Mouse (Mus musculus) embryonic facial prominence, embryonic 14.5 days (tissue): ENCODE measurements around the gene Tecpr1. TPM values are rescaled to one million over a fixed set of nuclear protein-coding genes. Genes with fewer than 3 reads are reported as not detected.
A peak's percentile ranks its signal among the peaks of the same experiment; 100 is the strongest.

Experiments
- ATAC-seq: fragments of 200-750 bp; cut with Nextera tagmentation; 2 replicates; pipeline ENCODE4 v1.8.0; 2017; ENCODE audit warnings: low read depth, moderate number of reproducible peaks, moderate TSS enrichment
- DNase-seq: peaks from one replicate; pipeline ENCODE4 v3.0.0-alpha.2; 2015; ENCODE audit warnings: low spot score
- H3K27ac ChIP-seq: fragments of 300-500 bp; sonication (generic); replicated peaks from 2 replicates; pipeline ENCODE4 v1.5.1; 2014; ENCODE audit warnings: low read depth, mild to moderate bottlenecking, low read length, moderate library complexity
- H3K27me3 ChIP-seq: fragments of 300-500 bp; sonication (generic); replicated peaks from 2 replicates; pipeline ENCODE4 v1.6.1; 2014; ENCODE audit warnings: low read length; ENCODE audit not compliant: control insufficient read depth, insufficient read depth
- H3K36me3 ChIP-seq: fragments of 300-500 bp; sonication (generic); 2 replicates; pipeline ENCODE4 v1.6.1; 2014; ENCODE audit warnings: low read length, mixed read lengths; ENCODE audit not compliant: control insufficient read depth, insufficient read depth
- H3K4me1 ChIP-seq: fragments of 300-500 bp; sonication (generic); 2 replicates; pipeline ENCODE4 v1.6.1; 2014; ENCODE audit warnings: antibody characterized with exemption, low read length; ENCODE audit not compliant: control insufficient read depth, insufficient read depth
- H3K4me2 ChIP-seq: fragments of 300-500 bp; sonication (generic); 2 replicates; pipeline ENCODE4 v1.6.1; 2014; ENCODE audit warnings: low read depth, mild to moderate bottlenecking, low read length, moderate library complexity, mixed read lengths
- H3K4me3 ChIP-seq: fragments of 300-500 bp; sonication (generic); 2 replicates; pipeline ENCODE4 v1.5.1; 2014; ENCODE audit warnings: low read depth, mild to moderate bottlenecking, low read length
- H3K9ac ChIP-seq: fragments of 300-500 bp; sonication (generic); 2 replicates; pipeline ENCODE4 v1.6.1; 2014; ENCODE audit warnings: low read depth, mild to moderate bottlenecking, low read length, moderate library complexity, mixed read lengths
- H3K9me3 ChIP-seq: fragments of 300-500 bp; sonication (generic); 2 replicates; pipeline ENCODE4 v1.6.1; 2016; ENCODE audit warnings: low read length; ENCODE audit not compliant: control insufficient read depth
- WGBS: fragments of 180-500 bp; shearing (Covaris S2); extraction: QIAGEN DNeasy Blood & Tissue Kit; methylation state at CpG from one replicate; pipeline ENCODE4 v1.1.7; 2014; 5-methylcytosine and 5-hydroxymethylcytosine counted together
- polyA plus RNA-seq: library from polyadenylated mRNA; unstranded; fragments of >200 nt; fragmentation: Nextera tagmentation; extraction: Ambion mirVana; gene quantifications from 2 replicates; pipeline ENCODE4 v1.2.1, GENCODE M21; 2014

The Tecpr1 gene
- 19.3 and 20.6 TPM in 2 replicates for polyA plus RNA-seq

- under 1% methylated on average over 26 of the region's 37 CpGs for WGBS
- peak; percentile 98 for ATAC-seq
Observed at GRCm38 (mm10) chr5:144223503-144223862, at the start of gene Tecpr1. Tecpr1 (minus strand) TSS chr5:144223615.

DNA sequence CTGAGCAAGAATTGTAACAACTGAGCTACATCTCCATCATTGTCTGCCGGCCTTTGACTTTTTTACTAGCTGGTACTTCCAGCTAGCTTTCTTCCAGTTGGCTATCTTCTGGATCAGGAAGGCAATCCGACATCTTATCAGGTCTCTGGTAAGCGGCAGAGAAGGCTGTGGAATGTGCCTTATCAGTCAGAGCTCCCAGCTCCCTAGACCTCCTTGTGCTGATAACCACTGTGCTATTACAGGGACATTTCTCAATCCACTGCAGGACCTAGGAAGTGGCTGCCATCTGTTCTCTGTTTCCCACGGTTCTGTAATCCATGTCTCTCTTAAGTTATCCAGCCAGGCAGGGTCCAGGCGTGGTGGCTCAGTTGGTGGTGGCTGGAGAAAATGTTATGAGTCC, 48.4 kb upstream of the Tecpr1 start:
- no peaks in the 10 kb centered on the region for H3K9me3 ChIP-seq
- H3K36me3 ChIP-seq, result peaks cover 12% of the 10 kb centered on the region; the same call in 1 of the 2 replicates
- no peak overlapping the region for H3K4me2 ChIP-seq
- ATAC-seq (no peak), DNase-seq (no peak)
- no peaks in the 10 kb centered on the region for H3K4me1 ChIP-seq
- WGBS, result 60% methylated on average over 5 of the region's 5 CpGs
- no peak overlapping the region for H3K9ac ChIP-seq
- no peak overlapping the region for H3K4me3 ChIP-seq
- no peak overlapping the region for H3K27ac ChIP-seq
- no peaks in the 10 kb centered on the region for H3K27me3 ChIP-seq

More at GRCm38 (mm10) chr5:144223503-144223862, at the start of gene Tecpr1:
- Histone ChIP-seq H3K4me2 (peak within 1 kb of the TSS; percentile 89), H3K4me3 (peak within 1 kb of the TSS; percentile 67), H3K36me3 (no peaks in the 10 kb centered on the region), H3K27ac (peak within 1 kb of the TSS; percentile 76), H3K27me3 (no peaks in the 10 kb centered on the region), H3K4me1 (peaks cover 9% of the 10 kb centered on the region), H3K9me3 (no peaks in the 10 kb centered on the region), H3K9ac (peak within 1 kb of the TSS; percentile 73)
- peak; percentile 98 for DNase-seq

GRCm38 (mm10) chr5:144271118-144271517, 47.7 kb upstream of the Tecpr1 start:
- no peak overlapping the region for H3K4me2 ChIP-seq
- H3K36me3 ChIP-seq, result peaks cover 18% of the 10 kb centered on the region
- H3K27me3 ChIP-seq, result no peaks in the 10 kb centered on the region
- no peak overlapping the region for H3K4me3 ChIP-seq
- DNase-seq (no peak), ATAC-seq (no peak)
- no peaks in the 10 kb centered on the region for H3K9me3 ChIP-seq
- WGBS, result 71% methylated on average over 3 of the region's 3 CpGs
- no peak overlapping the region for H3K9ac ChIP-seq
- no peaks in the 10 kb centered on the region for H3K4me1 ChIP-seq
- no peak overlapping the region for H3K27ac ChIP-seq

DNA sequence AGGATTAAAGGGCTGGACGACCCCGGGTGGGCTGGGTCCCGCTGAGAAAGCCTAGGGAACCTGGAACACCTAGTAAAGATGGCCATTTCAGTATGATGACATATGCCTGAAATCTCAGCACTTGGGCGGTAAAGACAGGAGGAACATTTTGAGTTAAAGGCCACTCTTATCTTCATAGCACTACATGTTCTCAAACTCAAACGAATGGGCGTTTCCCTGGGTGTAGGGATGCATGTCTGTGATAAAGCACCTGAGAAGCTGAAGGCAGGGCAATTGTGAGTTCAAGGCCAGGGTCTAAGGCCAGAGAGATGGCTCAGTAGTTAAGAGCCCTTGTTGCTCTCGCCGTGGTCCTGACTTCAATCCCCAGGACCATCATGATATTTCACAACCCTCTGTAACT, 47.0 kb upstream of the Tecpr1 start:
- H3K27ac ChIP-seq, result no peak overlapping the region
- 96% methylated on average over 8 of the region's 8 CpGs for WGBS
- H3K27me3 ChIP-seq, result no peaks in the 10 kb centered on the region
- H3K4me1 ChIP-seq, result no peaks in the 10 kb centered on the region
- peaks cover 19% of the 10 kb centered on the region for H3K36me3 ChIP-seq
- H3K4me2 ChIP-seq, result no peak overlapping the region
- DNase-seq, result no peak
- no peaks in the 10 kb centered on the region for H3K9me3 ChIP-seq
- H3K9ac ChIP-seq, result no peak overlapping the region
- ATAC-seq, result no peak
- H3K4me3 ChIP-seq, result no peak overlapping the region

GRCm38 (mm10) chr5:144269926-144270325, 46.5 kb upstream of the Tecpr1 start:
- Histone ChIP-seq H3K27ac (no peak overlapping the region), H3K9me3 (no peaks in the 10 kb centered on the region), H3K4me1 (no peaks in the 10 kb centered on the region), H3K9ac (no peak overlapping the region), H3K36me3 (peaks cover 23% of the 10 kb centered on the region), H3K4me3 (no peak overlapping the region), H3K27me3 (no peaks in the 10 kb centered on the region), H3K4me2 (no peak overlapping the region)
- DNase-seq (no peak), ATAC-seq (no peak)
- 92% methylated on average over 7 of the region's 7 CpGs for WGBS

DNA sequence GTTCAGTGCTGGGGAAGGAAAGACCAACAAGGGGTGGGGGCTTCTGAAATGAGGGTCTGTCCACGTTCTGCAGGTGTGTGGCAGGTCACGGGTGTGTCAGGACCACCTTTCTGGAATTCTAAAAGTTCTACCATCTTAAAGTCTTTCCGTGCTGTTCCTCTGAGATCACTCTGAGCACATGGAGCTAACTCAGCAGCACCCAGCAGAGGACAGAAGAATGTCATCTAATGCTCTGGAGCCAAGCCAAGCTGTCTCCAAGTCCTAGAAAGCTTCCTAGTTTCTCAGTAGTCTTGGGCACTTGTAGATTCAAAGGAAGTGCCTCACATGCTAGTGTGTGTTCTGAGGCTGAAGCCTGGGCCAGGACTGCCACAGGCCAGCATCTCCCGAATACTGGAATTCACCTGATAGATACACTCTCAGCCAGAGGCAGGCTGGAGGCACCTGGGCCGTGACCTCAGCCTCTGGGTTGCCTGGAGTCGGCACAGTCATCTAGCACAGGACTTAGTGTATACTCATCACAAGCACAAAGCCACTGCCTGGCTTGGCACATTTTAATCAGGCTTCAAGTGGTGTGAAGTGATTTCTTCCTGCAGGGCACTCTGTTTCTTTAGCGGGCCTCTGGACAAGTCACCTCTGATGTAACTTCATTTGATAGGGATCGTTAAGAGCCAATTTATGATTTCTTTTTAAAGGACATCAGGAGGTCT, 44.3 kb upstream of the Tecpr1 start:
- H3K4me3 ChIP-seq, result no peak overlapping the region
- WGBS, result 86% methylated on average over 8 of the region's 8 CpGs
- no peaks in the 10 kb centered on the region for H3K27me3 ChIP-seq
- H3K4me1 ChIP-seq, result peaks cover 4% of the 10 kb centered on the region; the same call in 1 of the 2 replicates
- H3K9me3 ChIP-seq, result no peaks in the 10 kb centered on the region
- H3K27ac ChIP-seq, result no peak overlapping the region
- peaks cover 39% of the 10 kb centered on the region for H3K36me3 ChIP-seq
- H3K4me2 ChIP-seq, result no peak overlapping the region
- no peak overlapping the region for H3K9ac ChIP-seq
- DNase-seq (no peak), ATAC-seq (no peak)

- ATAC-seq, result no peak
- Histone ChIP-seq H3K4me1 (peaks cover 18% of the 10 kb centered on the region), H3K9ac (no peak overlapping the region), H3K36me3 (peaks cover 59% of the 10 kb centered on the region), H3K4me2 (no peak overlapping the region), H3K4me3 (no peak overlapping the region), H3K27ac (no peak overlapping the region), H3K9me3 (no peaks in the 10 kb centered on the region), H3K27me3 (no peaks in the 10 kb centered on the region)
- no peak for DNase-seq
- WGBS, result 82% methylated on average over 13 of the region's 13 CpGs
Observed at GRCm38 (mm10) chr5:144263496-144263895, 40.1 kb upstream of the Tecpr1 start.

DNA sequence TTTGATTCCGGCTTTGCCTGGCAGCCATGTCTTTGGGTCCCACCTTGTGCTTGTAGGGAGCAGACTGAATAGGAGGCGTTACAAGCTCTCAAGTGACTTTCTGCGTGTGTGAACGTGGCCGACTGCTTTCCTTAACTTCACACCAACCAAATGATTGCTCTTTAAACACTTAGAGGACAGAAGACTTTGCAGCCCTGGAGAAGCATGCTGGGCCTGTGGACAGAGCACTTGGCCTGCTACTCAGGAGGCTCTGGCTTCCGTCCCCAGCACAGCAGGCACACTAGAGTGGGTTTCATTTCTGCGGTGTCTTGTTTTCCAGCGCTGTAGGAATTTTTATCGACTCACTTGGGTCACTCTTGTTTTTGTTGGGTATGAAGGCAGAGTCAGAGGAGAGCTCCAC, 39.7 kb upstream of the Tecpr1 start:
- Histone ChIP-seq H3K4me2 (no peak overlapping the region), H3K27me3 (no peaks in the 10 kb centered on the region), H3K9me3 (no peaks in the 10 kb centered on the region), H3K9ac (no peak overlapping the region), H3K4me3 (no peak overlapping the region), H3K27ac (no peak overlapping the region), H3K36me3 (peaks cover 63% of the 10 kb centered on the region), H3K4me1 (peaks cover 22% of the 10 kb centered on the region)
- ATAC-seq (no peak), DNase-seq (no peak)
- WGBS, result 67% methylated on average over 9 of the region's 9 CpGs

DNA sequence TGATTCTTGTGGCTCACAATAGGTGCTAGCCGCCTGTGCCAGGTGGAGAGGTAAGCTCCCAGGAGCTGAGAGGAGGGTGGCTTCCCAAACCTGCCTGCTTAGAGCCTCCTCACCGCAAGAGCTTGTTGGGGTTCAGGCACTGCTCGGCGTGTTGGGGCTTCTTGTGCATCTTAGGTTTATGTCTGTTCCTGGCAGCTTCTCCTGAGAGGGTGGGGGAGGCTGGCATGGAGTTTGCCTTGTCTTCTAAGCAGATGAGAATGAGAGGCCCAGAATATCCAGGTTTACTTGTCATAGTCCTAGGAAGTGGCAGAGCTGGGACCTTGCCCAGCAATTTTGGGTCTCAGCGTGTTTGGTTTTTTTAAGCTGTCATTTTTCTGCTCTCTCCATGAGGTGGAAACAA, 38.4 kb upstream of the Tecpr1 start:
- Histone ChIP-seq H3K4me1 (peaks cover 34% of the 10 kb centered on the region), H3K27ac (no peak overlapping the region), H3K27me3 (no peaks in the 10 kb centered on the region), H3K4me3 (no peak overlapping the region), H3K9ac (no peak overlapping the region), H3K9me3 (no peaks in the 10 kb centered on the region), H3K4me2 (no peak overlapping the region), H3K36me3 (peaks cover 51% of the 10 kb centered on the region)
- ATAC-seq, result no peak
- 78% methylated on average over 5 of the region's 5 CpGs for WGBS
- DNase-seq, result no peak
